Comparison of ENCODE assay signal across 8 mouse cellular contexts in genomic region chr8:11312349-11313175, GRCm38 (mm10). TPM values are rescaled to one million over a fixed set of nuclear protein-coding genes. Genes with fewer than 3 reads are reported as not detected.
DNase-seq lines count a peak whose midpoint lies in the region; ATAC-seq and TF ChIP-seq lines count a peak whose summit lies in the region.

TSS of gene Col4a2 (plus strand) at chr8:11312805.
TSS of gene Col4a1 (minus strand) at chr8:11312826.

- under 1% methylated on average over 79 of the region's 87 CpGs for WGBS in forebrain, embryonic 16.5 days
- WGBS in heart, postnatal 0 days = under 1% methylated on average over 66 of the region's 87 CpGs
- WGBS in liver, embryonic 13.5 days (ENCODE audit: insufficient replicate concordance) = under 1% methylated on average over 85 of the region's 87 CpGs
- WGBS in neural tube, embryonic 14.5 days = under 1% methylated on average over 63 of the region's 87 CpGs

- H3K9ac ChIP-seq in forebrain, embryonic 16.5 days (replicated peaks; ENCODE audit: low read depth, low read length) = peak within 1 kb of the TSS; percentile 71
- peak within 1 kb of the TSS; percentile 91 for H3K9ac ChIP-seq in heart, postnatal 0 days (replicated peaks; ENCODE audit: low read depth, low read length)
- H3K9ac ChIP-seq in liver, embryonic 13.5 days = peak within 1 kb of the TSS; percentile 57
- H3K9ac ChIP-seq in neural tube, embryonic 14.5 days (replicated peaks; ENCODE audit: low read depth, low read length) = peak within 1 kb of the TSS; percentile 55

- no peak within 1 kb of the TSS; the same call in 1 of the 2 replicates for H3K27ac ChIP-seq in forebrain, embryonic 16.5 days (ENCODE audit: low read length)
- peak within 1 kb of the TSS; percentile 92 for H3K27ac ChIP-seq in heart, postnatal 0 days (ENCODE audit: low read depth)
- no peak within 1 kb of the TSS for H3K27ac ChIP-seq in liver, embryonic 13.5 days
- H3K27ac ChIP-seq in neural tube, embryonic 14.5 days (ENCODE audit: low read depth, low read length) = peak within 1 kb of the TSS; percentile 34; the same call in 1 of the 2 replicates

- TF ChIP-seq EP300 in heart, postnatal 0 days (IDR thresholded peaks at IDR 0.05; ENCODE audit: low read depth) = no peak

- peak within 1 kb of the TSS; percentile 77 for H3K4me2 ChIP-seq in forebrain, embryonic 16.5 days (ENCODE audit: low read length)
- H3K4me2 ChIP-seq in heart, postnatal 0 days (ENCODE audit: low read depth, low read length) = peak within 1 kb of the TSS; percentile 75
- peak within 1 kb of the TSS; percentile 62 for H3K4me2 ChIP-seq in liver, embryonic 13.5 days
- peak within 1 kb of the TSS; percentile 91 for H3K4me2 ChIP-seq in neural tube, embryonic 14.5 days (ENCODE audit: low read depth, low read length)

- H3K4me3 ChIP-seq in forebrain, embryonic 16.5 days (replicated peaks; ENCODE audit: low read length) = peak within 1 kb of the TSS; percentile 64
- peak within 1 kb of the TSS; percentile 83 for H3K4me3 ChIP-seq in heart, postnatal 0 days (ENCODE audit: low read depth, low read length)
- peak within 1 kb of the TSS; percentile 56 for H3K4me3 ChIP-seq in liver, embryonic 13.5 days (replicated peaks)
- H3K4me3 ChIP-seq in neural tube, embryonic 14.5 days (ENCODE audit: low read depth, low read length) = peak within 1 kb of the TSS; percentile 55

- H3K36me3 ChIP-seq in forebrain, embryonic 16.5 days (ENCODE audit: control insufficient read depth, insufficient read depth) = no peaks in the 10 kb centered on the region
- H3K36me3 ChIP-seq in heart, postnatal 0 days (replicated peaks; ENCODE audit: control insufficient read depth, insufficient read depth, low read length) = peaks cover 24% of the 10 kb centered on the region
- H3K36me3 ChIP-seq in liver, embryonic 13.5 days = no peaks in the 10 kb centered on the region
- H3K36me3 ChIP-seq in neural tube, embryonic 14.5 days (ENCODE audit: control insufficient read depth, insufficient read depth, low read length) = no peaks in the 10 kb centered on the region

- peak; percentile 88 for ATAC-seq in forebrain, embryonic 16.5 days
- peak; percentile 73 for ATAC-seq in heart, postnatal 0 days (ENCODE audit: insufficient read depth, low read depth)
- ATAC-seq in liver, embryonic 13.5 days (ENCODE audit: low read depth) = peak; percentile 34; the same call in 1 of the 2 replicates
- peak; percentile 72 for ATAC-seq in neural tube, embryonic 14.5 days (ENCODE audit: low read depth)

- no peaks in the 10 kb centered on the region for H3K9me3 ChIP-seq in forebrain, embryonic 16.5 days (ENCODE audit: control insufficient read depth, low read length)
- no peaks in the 10 kb centered on the region for H3K9me3 ChIP-seq in heart, postnatal 0 days (replicated peaks; ENCODE audit: control insufficient read depth, low read length)
- no peaks in the 10 kb centered on the region for H3K9me3 ChIP-seq in liver, embryonic 13.5 days (replicated peaks)
- H3K9me3 ChIP-seq in neural tube, embryonic 14.5 days (ENCODE audit: control insufficient read depth, low read length) = no peaks in the 10 kb centered on the region

- H3K27me3 ChIP-seq in forebrain, embryonic 16.5 days (replicated peaks; ENCODE audit: control insufficient read depth, insufficient read depth, low read length) = peaks cover 22% of the 10 kb centered on the region
- no peaks in the 10 kb centered on the region for H3K27me3 ChIP-seq in heart, postnatal 0 days (ENCODE audit: control insufficient read depth, insufficient read depth, low read length)
- H3K27me3 ChIP-seq in liver, embryonic 13.5 days = peaks cover 57% of the 10 kb centered on the region
- peaks cover 37% of the 10 kb centered on the region for H3K27me3 ChIP-seq in neural tube, embryonic 14.5 days (ENCODE audit: control insufficient read depth, insufficient read depth, low read length)

- H3K4me1 ChIP-seq in forebrain, embryonic 16.5 days (replicated peaks; ENCODE audit: control insufficient read depth, insufficient read depth, low read length) = peaks cover 14% of the 10 kb centered on the region
- H3K4me1 ChIP-seq in heart, postnatal 0 days (ENCODE audit: control insufficient read depth, insufficient read depth) = peaks cover 66% of the 10 kb centered on the region
- peaks cover 7% of the 10 kb centered on the region; the same call in 1 of the 2 replicates for H3K4me1 ChIP-seq in liver, embryonic 13.5 days (replicated peaks)
- peaks cover 11% of the 10 kb centered on the region for H3K4me1 ChIP-seq in neural tube, embryonic 14.5 days (ENCODE audit: control insufficient read depth, insufficient read depth, low read length)

- DNase-seq in thymus, postnatal 4 days = peak; percentile 23
- DNase-seq in thymus, adult 18-20 months = no peak
- peak; percentile 80 for DNase-seq in heart, postnatal 0 days (ENCODE audit: low spot score)
- peak; percentile 79 to 88 for DNase-seq in kidney, postnatal 36 days
- DNase-seq in liver, embryonic 13.5 days = no peak
- peak; percentile 63 for DNase-seq in urinary bladder, postnatal 25 days (ENCODE audit: low spot score)

- no peak; the same call in 1 of the 2 replicates for TF ChIP-seq CTCF in heart, postnatal 0 days (IDR thresholded peaks at IDR 0.05; ENCODE audit: low read depth)

RNA-seq across cellular contexts. Expression of gene Col4a2, which starts in this region (rescaled TPM):
- 29.1 and 35.3 TPM in 2 replicates for polyA plus RNA-seq in forebrain, embryonic 16.5 days (2015; fragmentation: Nextera tagmentation; extraction: Ambion mirVana)
- 315 and 329 TPM in 2 replicates for total RNA-seq in heart, postnatal 0 days (2014; rRNA removed; ENCODE audit: low replicate concordance)
- 87.7 and 98.5 TPM in 2 replicates for polyA plus RNA-seq in heart, postnatal 0 days (2015; fragmentation: Nextera tagmentation; extraction: Ambion mirVana)
- 5.4 and 6.0 TPM in 2 replicates for polyA plus RNA-seq in liver, embryonic 13.5 days (2015; fragmentation: Nextera tagmentation; extraction: Ambion mirVana)
- 11.8 and 42.2 TPM in 2 replicates for polyA plus RNA-seq in neural tube, embryonic 14.5 days (2014; fragmentation: Nextera tagmentation; extraction: Ambion mirVana)

RNA-seq across cellular contexts. Expression of gene Col4a1, which starts in this region (rescaled TPM):
- 69.0 and 90.6 TPM in 2 replicates for polyA plus RNA-seq in forebrain, embryonic 16.5 days (2015; fragmentation: Nextera tagmentation; extraction: Ambion mirVana)
- 921 and 1,061 TPM in 2 replicates for total RNA-seq in heart, postnatal 0 days (2014; rRNA removed; ENCODE audit: low replicate concordance)
- polyA plus RNA-seq in heart, postnatal 0 days (2015; fragmentation: Nextera tagmentation; extraction: Ambion mirVana) = 163 and 191 TPM in 2 replicates
- polyA plus RNA-seq in liver, embryonic 13.5 days (2015; fragmentation: Nextera tagmentation; extraction: Ambion mirVana) = 14.3 and 18.2 TPM in 2 replicates
- 30.2 and 133 TPM in 2 replicates for polyA plus RNA-seq in neural tube, embryonic 14.5 days (2014; fragmentation: Nextera tagmentation; extraction: Ambion mirVana)

Comparison
In these comparisons a context has a peak if more than half of its experiments do, and no peak if none do; other contexts are left out.
1. DNase-seq: peak in thymus, postnatal 4 days (single experiment), heart, postnatal 0 days (single experiment), kidney, postnatal 36 days (2 of 2) and urinary bladder, postnatal 25 days (single experiment); none in thymus, adult 18-20 months (0 of 2) and liver, embryonic 13.5 days (single experiment).
2. ATAC-seq: peak in every context shown above with its lines; median percentile 88 in forebrain, embryonic 16.5 days; 73 in heart, postnatal 0 days; 72 in neural tube, embryonic 14.5 days; 34 in liver, embryonic 13.5 days.
3. H3K27ac ChIP-seq: peak in heart, postnatal 0 days (single experiment) and neural tube, embryonic 14.5 days (single experiment); none in forebrain, embryonic 16.5 days (single experiment) and liver, embryonic 13.5 days (single experiment).
4. Peak in every context shown above with its lines, with median percentiles within 50 percentile points of each other: H3K4me2 ChIP-seq, H3K4me3 ChIP-seq and H3K9ac ChIP-seq.